Mouse (Mus musculus) erythroblast, adult 5-6 weeks (primary cell): ENCODE measurements around the gene Ankrd33. TPM values are rescaled to one million over a fixed set of nuclear protein-coding genes. Genes with fewer than 3 reads are reported as not detected.

Experiments
- ATAC-seq: replicated peaks from 2 replicates; pipeline ENCODE4 v1.8.0; 2016; ENCODE audit warnings: moderate number of reproducible peaks, mild to moderate bottlenecking, moderate TSS enrichment, inconsistent platforms; ENCODE audit not compliant: poor library complexity, low FRiP score, severe bottlenecking
- total RNA-seq, 2 experiments: library from RNA; stranded (forward) in 1 of 2; stranded (reverse) in 1 of 2; fragments of 150-400 nt in 1 of 2; fragments of 200-764, 138-1000 nt in 1 of 2; gene quantifications; 2 replicates each; pipeline versions ENCODE4 v1.2.3 to v1.2.4; 2015 to 2017; ENCODE audit warnings: low replicate concordance in 2 of 2

Gene Ankrd33
- total RNA-seq, 2 experiments from 2014 or later: not detected

DNA sequence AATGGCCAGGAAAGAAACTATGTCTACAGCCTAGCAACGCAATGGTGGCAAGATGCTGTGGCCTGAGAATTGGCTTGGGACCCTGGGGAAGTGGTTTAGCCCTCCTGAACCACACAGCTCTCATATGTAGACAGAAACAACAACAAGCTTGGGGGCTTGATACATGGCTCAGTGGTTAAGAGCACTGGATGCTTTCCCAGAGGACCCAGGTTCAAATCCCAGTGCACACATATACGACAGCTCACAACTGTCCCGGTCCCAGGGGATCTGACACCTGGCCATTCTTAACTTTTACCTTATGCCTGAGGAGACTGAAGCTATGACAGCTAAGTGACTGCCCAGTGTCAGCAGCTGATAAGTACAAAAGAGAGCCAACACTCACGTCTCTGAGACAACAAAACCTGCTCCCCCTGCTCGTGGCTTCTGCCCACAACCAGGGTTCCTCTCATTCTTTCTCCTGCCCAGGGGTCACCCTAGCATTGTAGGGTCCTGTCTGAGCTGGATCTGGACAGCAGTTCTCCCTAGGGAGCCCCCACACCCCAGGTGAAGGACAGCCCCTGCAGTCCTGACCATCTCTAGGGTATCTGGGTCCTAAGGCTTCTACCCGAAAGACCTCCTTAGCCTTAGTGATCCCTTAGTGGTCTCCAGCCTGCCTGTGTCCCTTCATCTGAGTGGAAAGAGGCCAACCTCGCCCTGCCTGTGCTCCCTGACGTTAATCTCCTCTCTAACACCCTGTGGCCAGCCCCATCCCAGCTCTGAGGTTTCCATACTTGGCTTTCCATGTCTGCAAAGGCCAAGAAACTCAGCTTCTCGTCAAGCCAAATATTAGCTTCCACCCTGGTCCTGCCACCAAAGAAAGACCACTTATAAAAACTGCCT lies 6.1 kb downstream of the Ankrd33 start:
- no peak for ATAC-seq

- no peak for ATAC-seq
Measured at GRCm38 (mm10) chr15:101122290-101122589, 6.7 kb downstream of the Ankrd33 start.

GRCm38 (mm10) chr15:101123202-101123601 lies 7.6 kb downstream of the Ankrd33 start:
- ATAC-seq: no peak

DNA sequence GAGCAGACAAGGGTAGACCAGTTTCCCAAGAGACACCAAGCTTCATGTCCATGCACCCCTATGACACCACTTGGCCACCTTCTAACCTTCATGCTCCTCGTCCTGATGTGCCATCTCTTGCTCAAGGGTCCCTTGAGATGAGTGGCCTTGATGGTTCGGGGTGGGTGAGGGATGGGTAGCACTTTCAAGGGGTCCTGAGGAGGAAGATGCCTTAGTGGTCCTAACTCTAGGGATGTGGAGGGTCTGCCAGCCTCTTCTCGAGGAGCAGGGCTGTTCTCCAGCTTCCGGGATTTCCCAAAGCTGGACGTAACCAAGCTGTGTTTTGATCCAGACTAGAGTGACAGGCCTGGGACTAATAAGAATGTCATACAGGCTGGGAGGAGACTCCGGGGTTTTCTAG lies 10.0 kb downstream of the Ankrd33 start:
- ATAC-seq: no peak

- no peak for ATAC-seq
Measured at GRCm38 (mm10) chr15:101126876-101127544, 11.5 kb downstream of the Ankrd33 start.

DNA sequence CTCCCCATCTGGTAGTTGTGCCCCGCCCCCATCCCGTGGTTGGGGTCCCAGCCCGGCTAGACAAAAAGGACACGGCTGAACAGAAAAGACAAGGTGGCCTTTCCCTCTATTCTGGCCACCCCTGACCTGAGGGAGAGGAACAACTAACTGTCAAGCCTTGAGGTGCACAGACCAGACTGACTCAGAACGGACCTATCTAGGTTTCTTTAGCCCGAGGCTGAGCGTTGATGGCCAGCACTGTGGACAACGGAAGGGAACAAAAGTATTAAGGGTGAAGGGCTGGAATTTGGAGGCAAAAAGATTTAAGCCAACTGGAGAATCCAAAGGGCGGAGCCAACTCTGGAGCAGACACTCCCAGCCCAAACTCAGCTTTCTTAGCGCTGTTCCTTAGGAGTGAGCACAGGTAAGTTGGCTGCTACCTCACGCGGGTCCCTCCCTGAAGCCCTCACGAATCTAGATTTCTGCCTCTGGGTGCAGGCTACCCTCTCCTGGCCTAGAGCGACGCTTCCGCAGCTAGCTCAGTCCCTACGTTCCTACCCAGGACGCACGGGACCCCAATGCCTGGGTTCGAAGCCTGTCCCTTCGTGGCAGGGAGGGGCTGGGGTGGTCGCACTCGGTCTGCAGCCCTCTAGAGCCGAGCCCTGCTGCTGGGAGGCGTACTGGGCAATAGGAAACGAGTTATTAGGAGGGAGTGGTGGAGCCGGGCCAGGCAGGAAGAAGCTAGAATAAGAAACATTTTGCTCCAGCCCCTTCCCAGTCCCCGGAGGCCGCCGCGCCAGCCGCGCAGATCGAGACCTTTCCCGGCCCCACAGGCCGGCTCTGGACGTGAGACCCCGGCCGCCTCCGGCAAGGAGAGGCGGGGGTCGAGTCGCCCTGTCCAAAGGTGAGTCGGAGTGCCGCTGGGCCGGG lies 12.9 kb downstream of the Ankrd33 start, which contains the start of gene Acvrl1:
Gene Acvrl1 (plus strand): TSS at position 342 of the 909 bp plus-strand sequence.
- ATAC-seq: no peak

GRCm38 (mm10) chr15:101129412-101129811 lies 13.9 kb downstream of the Ankrd33 start:
- ATAC-seq: no peak

DNA sequence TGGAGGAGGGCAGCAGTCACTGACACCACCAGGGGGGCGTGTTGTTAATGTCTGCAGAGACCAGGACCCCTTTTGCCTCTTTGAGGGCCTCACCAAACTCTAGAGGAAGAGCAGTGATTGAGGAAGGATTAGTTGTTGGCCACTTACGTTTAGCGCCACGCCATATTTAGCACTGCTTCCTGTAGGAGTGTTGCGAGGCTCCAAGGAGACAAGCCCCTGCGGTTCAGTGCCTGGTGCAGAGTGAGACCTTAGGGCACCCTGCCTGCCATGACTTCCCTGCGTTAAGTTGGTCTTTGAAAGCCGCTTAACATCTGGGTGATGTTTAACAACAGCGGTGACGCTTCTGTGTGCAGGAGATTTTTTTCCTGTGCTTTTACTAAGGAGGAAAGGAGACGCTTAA lies 15.9 kb downstream of the Ankrd33 start:
- no peak for ATAC-seq

DNA sequence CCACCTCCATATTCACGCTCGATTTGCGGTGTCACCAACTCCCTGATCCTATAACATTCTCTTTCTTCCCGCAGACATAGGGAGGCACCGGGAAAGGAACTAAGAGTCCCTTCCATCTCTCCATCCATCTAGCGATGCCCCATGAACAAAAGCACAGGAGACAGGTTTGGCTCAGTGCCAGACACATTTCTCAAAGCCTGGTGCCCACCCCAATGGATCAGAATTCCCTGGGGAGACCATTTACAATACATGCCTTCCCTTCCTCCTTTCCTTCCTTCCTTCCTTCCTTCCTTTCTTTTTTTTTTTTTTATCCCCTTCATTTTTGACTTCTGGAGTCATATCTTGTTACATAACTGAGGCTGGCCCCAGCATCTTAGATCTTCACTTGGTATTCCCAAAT lies 16.5 kb downstream of the Ankrd33 start:
- ATAC-seq: no peak

GRCm38 (mm10) chr15:101132761-101133160 lies 17.2 kb downstream of the Ankrd33 start:
- no peak for ATAC-seq

DNA sequence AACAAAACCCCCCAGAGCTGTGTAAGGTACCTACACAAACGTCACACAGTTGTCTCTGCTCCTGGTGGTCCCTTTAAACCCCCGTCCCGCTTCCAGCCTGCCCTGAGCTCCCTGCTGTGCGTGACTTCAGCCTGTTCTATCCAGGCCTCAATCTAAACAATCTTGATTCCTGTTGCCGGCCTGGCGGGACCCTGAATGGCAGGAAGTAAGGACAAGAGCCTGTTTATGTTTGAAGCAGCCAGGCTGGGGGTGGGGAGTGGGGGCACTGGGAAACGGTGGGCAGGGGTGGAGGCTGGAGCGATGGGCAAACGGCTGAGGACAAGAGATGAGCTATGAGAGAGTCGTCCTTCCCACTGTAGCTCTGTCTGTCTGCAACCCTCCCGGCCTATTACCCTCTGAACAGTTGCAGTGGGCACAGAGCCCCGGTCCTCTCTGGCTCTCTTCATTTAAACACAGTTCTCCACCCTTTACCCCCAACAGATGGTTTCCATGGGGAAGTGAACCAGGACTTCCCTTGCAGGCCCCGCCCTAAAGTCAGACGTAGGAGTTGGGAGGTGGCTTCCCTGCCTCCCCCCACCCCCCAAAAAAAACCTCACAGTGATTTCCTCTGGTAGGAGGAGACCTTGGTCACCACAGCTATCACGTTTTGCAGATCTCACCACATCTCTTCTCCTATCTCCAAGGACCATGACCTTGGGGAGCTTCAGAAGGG lies 18.6 kb downstream of the Ankrd33 start:
- no peak for ATAC-seq

- ATAC-seq: no peak
Measured at GRCm38 (mm10) chr15:101135405-101135804, 19.9 kb downstream of the Ankrd33 start.

DNA sequence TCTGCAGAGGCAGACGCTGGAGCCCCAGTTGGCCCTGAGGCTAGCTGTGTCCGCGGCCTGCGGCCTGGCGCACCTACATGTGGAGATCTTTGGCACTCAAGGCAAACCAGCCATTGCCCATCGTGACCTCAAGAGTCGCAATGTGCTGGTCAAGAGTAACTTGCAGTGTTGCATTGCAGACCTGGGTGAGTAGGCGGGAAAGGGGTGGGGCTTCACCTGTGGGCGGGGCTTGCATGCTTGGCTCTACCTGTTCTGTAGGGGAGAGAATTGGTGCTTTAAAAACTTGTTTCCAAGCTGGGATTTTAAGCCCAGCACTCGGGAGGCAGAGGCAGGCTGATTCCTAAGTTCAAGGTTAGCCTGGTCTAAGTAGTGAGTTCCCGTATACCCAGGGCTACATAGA lies 21.9 kb downstream of the Ankrd33 start:
- ATAC-seq: no peak

- ATAC-seq: no peak
Measured at GRCm38 (mm10) chr15:101138675-101139074, 23.1 kb downstream of the Ankrd33 start.

DNA sequence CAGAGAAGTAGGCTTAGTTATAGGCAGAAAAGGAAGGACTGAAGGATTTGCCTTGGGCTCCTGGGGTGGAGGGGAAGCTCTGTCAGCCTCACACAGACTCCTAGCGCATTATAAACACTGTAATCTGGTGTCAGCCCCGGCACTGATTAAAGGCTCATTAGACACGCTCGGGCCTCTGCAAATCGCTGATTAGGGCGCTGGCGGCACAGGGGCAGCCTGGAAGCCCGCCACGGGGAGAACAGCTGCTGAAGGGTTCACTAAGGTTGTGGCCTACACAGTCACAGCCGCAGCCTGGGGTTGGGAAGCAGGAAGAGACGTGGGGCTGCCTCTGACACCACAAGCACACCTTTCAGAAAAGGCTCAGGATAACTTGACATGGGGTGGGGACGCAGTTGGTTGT lies 24.3 kb downstream of the Ankrd33 start:
- no peak for ATAC-seq

- ATAC-seq: no peak
Measured at GRCm38 (mm10) chr15:101140587-101140986, 25.0 kb downstream of the Ankrd33 start.

GRCm38 (mm10) chr15:101141061-101141541 lies 25.5 kb downstream of the Ankrd33 start:
- ATAC-seq: no peak

- no peak for ATAC-seq
Measured at GRCm38 (mm10) chr15:101142672-101143071, 27.1 kb downstream of the Ankrd33 start.

- no peak for ATAC-seq
Measured at GRCm38 (mm10) chr15:101143494-101143893, 27.9 kb downstream of the Ankrd33 start.

GRCm38 (mm10) chr15:101144176-101144575 lies 28.6 kb downstream of the Ankrd33 start:
- no peak for ATAC-seq
